Mouse (Mus musculus) hindbrain, embryonic 16.5 days (tissue): ENCODE results near the gene Supt4a. TPM values are rescaled to one million over a fixed set of nuclear protein-coding genes. Genes with fewer than 3 reads are reported as not detected.

Source experiments
- ATAC-seq: fragments of 200-750 bp; cut with Nextera tagmentation; 2 replicates; pipeline ENCODE4 v1.8.0; 2017; ENCODE audit warnings: moderate TSS enrichment, moderate library complexity
- H3K27ac ChIP-seq: fragments of 300-500 bp; sonication (generic); 2 replicates; pipeline ENCODE4 v1.5.1; 2014; ENCODE audit warnings: low read depth, mild to moderate bottlenecking, control low read depth, low read length, moderate library complexity
- H3K27me3 ChIP-seq: fragments of 300-500 bp; sonication (generic); replicated peaks from 2 replicates; pipeline ENCODE4 v1.6.1; 2014; ENCODE audit warnings: low read length; ENCODE audit not compliant: control insufficient read depth, insufficient read depth
- H3K36me3 ChIP-seq: fragments of 300-500 bp; sonication (generic); 2 replicates; pipeline ENCODE4 v1.6.1; 2014; ENCODE audit warnings: mild to moderate bottlenecking, low read length, moderate library complexity, mixed read lengths; ENCODE audit not compliant: control insufficient read depth, insufficient read depth
- H3K4me1 ChIP-seq: fragments of 300-500 bp; sonication (generic); 2 replicates; pipeline ENCODE4 v1.6.1; 2014; ENCODE audit warnings: low read depth, low read length; ENCODE audit not compliant: control insufficient read depth, insufficient read depth
- H3K4me2 ChIP-seq: fragments of 300-500 bp; sonication (generic); 2 replicates; pipeline ENCODE4 v1.6.1; 2014; ENCODE audit warnings: mild to moderate bottlenecking, low read length, control low read depth, moderate library complexity
- H3K4me3 ChIP-seq: fragments of 300-500 bp; sonication (generic); 2 replicates; pipeline ENCODE4 v1.5.1; 2014; ENCODE audit warnings: mild to moderate bottlenecking, low read length, control low read depth, moderate library complexity
- H3K9ac ChIP-seq: fragments of 300-500 bp; sonication (generic); 2 replicates; pipeline ENCODE4 v1.6.1; 2014; ENCODE audit warnings: low read depth, mild to moderate bottlenecking, control low read depth, low read length, moderate library complexity
- H3K9me3 ChIP-seq: fragments of 300-500 bp; sonication (generic); 2 replicates; pipeline ENCODE4 v1.6.1; 2014; ENCODE audit warnings: mild to moderate bottlenecking, low read length, moderate library complexity; ENCODE audit not compliant: control insufficient read depth
- WGBS: fragments of 180-500 bp; shearing (Covaris S2); extraction: QIAGEN DNeasy Blood & Tissue Kit; methylation state at CpG from one replicate; pipeline ENCODE4 v1.1.7; 2014; 5-methylcytosine and 5-hydroxymethylcytosine counted together
- polyA plus RNA-seq: library from polyadenylated mRNA; unstranded; fragments of >200 nt; fragmentation: Nextera tagmentation; extraction: Ambion mirVana; gene quantifications from 2 replicates; pipeline ENCODE4 v1.2.1, GENCODE M21; 2015

Gene Supt4a
- polyA plus RNA-seq: 121 and 130 TPM in 2 replicates

DNA sequence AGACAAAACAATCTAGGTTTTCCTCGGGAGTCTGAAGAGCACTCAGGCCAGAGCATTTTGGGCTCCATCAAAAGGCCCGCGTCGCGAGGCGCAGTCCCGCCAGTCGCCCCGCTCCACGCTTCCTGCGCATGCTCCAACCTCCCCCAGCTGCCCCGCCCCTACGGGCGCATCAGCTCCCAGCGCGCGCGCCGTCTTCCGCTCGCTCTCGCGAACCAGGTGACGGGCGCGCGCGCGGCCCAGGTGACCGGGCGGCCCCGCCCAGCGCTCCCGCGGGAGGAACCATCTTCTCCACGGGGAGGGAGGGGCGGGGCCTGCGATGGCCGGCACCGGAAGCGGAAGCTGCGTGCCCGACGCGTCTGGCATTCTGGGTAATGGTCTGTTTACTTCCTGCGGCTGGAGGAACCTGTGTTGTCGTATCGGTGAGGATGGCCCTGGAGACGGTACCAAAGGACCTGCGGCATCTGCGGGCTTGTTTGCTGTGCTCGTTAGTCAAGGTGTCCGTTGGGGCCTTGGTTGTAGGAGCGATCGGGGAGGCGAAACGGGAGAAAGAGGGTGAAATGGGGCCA lies at the start of gene Supt4a:
Gene Supt4a, plus strand, starts transcription at position 378 of the 566 bp plus-strand sequence.
- Histone ChIP-seq H3K4me1 (peaks cover 16% of the 10 kb centered on the region), H3K36me3 (peaks cover 6% of the 10 kb centered on the region; the same call in 1 of the 2 replicates), H3K9me3 (no peaks in the 10 kb centered on the region), H3K9ac (peak within 1 kb of the TSS; percentile 82), H3K27me3 (peaks cover 3% of the 10 kb centered on the region; the same call in 1 of the 2 replicates), H3K4me2 (peak within 1 kb of the TSS; percentile 99), H3K27ac (peak within 1 kb of the TSS; percentile 81), H3K4me3 (peak within 1 kb of the TSS; percentile 74)
- peak; percentile 96 for ATAC-seq
- WGBS: under 1% methylated on average over 56 of the region's 57 CpGs

DNA sequence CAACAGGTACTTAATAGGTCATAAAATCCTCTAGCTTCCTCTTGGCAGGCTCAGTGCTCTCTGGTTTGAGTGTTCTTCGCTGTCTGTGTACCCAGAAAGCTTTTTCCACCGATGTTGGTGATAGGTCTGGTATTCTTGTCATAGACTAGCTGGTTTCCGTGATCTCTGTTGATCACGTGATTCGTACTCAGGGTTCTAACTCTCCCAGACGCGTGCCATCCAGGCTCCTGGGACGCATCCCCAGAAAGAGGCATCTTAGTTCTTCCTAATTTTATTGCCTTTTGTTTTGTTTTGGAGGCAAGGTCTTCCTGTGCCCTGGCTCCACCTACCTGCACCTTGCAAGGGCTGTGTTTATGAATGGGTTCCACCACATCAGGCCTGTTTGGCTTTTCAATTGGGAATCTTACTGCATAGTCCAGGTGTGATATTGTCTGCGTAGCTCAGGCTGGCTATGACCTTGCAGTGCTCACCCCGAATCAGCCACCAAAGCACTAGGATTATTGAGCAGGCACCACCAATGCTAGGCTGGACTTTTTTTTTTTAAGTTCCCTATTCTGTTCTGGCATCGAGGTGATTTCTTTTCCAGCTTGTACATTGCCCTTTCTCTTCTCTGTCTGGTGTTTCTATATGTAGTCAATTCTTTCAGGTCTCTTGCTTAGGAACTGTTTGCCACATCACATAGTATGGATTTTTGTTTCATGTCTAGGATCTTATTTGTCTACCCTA lies 48.7 kb upstream of the Supt4a start:
- Histone ChIP-seq H3K9me3 (no peaks in the 10 kb centered on the region), H3K36me3 (no peaks in the 10 kb centered on the region), H3K9ac (no peak overlapping the region), H3K27ac (no peak overlapping the region), H3K4me2 (no peak overlapping the region), H3K4me3 (no peak overlapping the region), H3K4me1 (0 out of 2 replicates have a peak, but pooled peaks cover 2% of the 10 kb centered on the region), H3K27me3 (no peaks in the 10 kb centered on the region)
- 90% methylated on average over 11 of the region's 11 CpGs for WGBS
- ATAC-seq: no peak

GRCm38 (mm10) chr11:87689402-87689808 lies 47.9 kb upstream of the Supt4a start:
- WGBS: 17% methylated on average over 7 of the region's 7 CpGs
- Histone ChIP-seq H3K4me1 (0 out of 2 replicates have a peak, but pooled peaks cover 2% of the 10 kb centered on the region), H3K4me3 (no peak overlapping the region), H3K4me2 (peak overlapping the region; percentile 15; the same call in 1 of the 2 replicates), H3K9ac (no peak overlapping the region), H3K36me3 (no peaks in the 10 kb centered on the region), H3K27ac (peak overlapping the region; percentile 20; the same call in 1 of the 2 replicates), H3K9me3 (no peaks in the 10 kb centered on the region), H3K27me3 (no peaks in the 10 kb centered on the region)
- ATAC-seq: no peak; the same call in 1 of the 2 replicates

- 83% methylated on average over 16 of the region's 16 CpGs for WGBS
Measured at GRCm38 (mm10) chr11:87690054-87690740, 47.2 kb upstream of the Supt4a start.

DNA sequence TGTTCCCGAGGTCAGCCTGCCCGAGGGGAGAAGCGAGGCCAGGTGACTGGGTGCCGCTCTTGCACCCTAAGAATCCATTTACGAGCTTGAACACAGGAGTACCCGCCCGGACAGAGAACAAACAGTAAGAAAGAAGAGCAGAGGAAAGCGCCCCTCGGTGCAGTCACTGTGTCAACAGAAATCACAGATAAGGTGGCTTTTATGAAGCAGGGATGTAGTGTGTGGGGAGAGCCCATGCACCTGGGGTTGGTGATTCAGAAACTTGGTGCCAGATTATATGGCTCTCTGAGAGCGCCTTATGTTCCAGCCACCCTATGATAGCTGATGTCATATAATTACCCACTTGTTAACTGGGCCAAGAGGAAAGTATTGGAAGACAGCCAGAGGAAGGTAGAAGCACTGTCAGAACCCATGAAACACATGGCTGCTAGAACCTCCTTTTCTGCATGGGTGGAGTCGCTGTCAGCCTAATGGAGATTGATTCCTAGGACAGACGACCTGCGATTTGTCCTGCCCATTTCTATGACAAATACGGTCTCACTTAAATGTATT lies 40.1 kb upstream of the Supt4a start:
- no peak for ATAC-seq
- H3K9ac ChIP-seq: no peak overlapping the region
- no peak overlapping the region for H3K4me3 ChIP-seq
- H3K36me3 ChIP-seq: no peaks in the 10 kb centered on the region
- H3K27me3 ChIP-seq: no peaks in the 10 kb centered on the region
- 85% methylated on average over 14 of the region's 14 CpGs for WGBS
- no peak overlapping the region for H3K4me2 ChIP-seq
- H3K4me1 ChIP-seq: no peaks in the 10 kb centered on the region
- H3K27ac ChIP-seq: no peak overlapping the region
- no peaks in the 10 kb centered on the region for H3K9me3 ChIP-seq

More at GRCm38 (mm10) chr11:87690054-87690740, 47.2 kb upstream of the Supt4a start:
- Histone ChIP-seq H3K27ac (peak overlapping the region; percentile 20), H3K9ac (no peak overlapping the region), H3K27me3 (no peaks in the 10 kb centered on the region), H3K4me3 (no peak overlapping the region), H3K4me2 (no peak overlapping the region), H3K4me1 (0 out of 2 replicates have a peak, but pooled peaks cover 2% of the 10 kb centered on the region), H3K36me3 (no peaks in the 10 kb centered on the region), H3K9me3 (no peaks in the 10 kb centered on the region)
- no peak for ATAC-seq

DNA sequence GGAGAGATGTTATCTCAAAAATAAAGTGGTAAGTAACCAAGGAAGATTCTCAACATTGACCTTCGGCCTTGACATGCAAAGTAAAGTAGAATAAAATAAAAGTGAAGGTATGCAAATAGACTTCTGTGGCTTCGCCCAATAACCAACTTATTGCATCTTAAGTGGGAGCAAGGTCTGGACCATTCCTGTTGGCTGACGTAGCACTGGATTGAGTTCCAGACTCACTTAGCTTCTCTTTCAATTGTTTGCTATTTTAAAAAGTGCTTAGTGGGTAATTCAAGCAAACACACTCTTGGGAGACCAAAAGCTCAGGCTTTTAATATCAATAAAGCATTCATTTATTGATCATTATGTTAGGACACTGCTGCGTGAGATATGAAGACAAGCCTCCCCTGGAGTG lies 39.2 kb upstream of the Supt4a start:
- H3K36me3 ChIP-seq: no peaks in the 10 kb centered on the region
- no peak for ATAC-seq
- no peak overlapping the region for H3K27ac ChIP-seq
- no peaks in the 10 kb centered on the region for H3K9me3 ChIP-seq
- no peak overlapping the region for H3K9ac ChIP-seq
- H3K4me1 ChIP-seq: no peaks in the 10 kb centered on the region
- no peak overlapping the region for H3K4me2 ChIP-seq
- no peak overlapping the region for H3K4me3 ChIP-seq
- no peaks in the 10 kb centered on the region for H3K27me3 ChIP-seq
- WGBS: 91% methylated on average over 4 of the region's 4 CpGs

GRCm38 (mm10) chr11:87701108-87701507 lies 36.2 kb upstream of the Supt4a start:
- no peaks in the 10 kb centered on the region for H3K27me3 ChIP-seq
- no peak for ATAC-seq
- H3K4me3 ChIP-seq: no peak overlapping the region
- no peak overlapping the region for H3K9ac ChIP-seq
- H3K9me3 ChIP-seq: no peaks in the 10 kb centered on the region
- H3K27ac ChIP-seq: no peak overlapping the region
- no peak overlapping the region for H3K4me2 ChIP-seq
- no peaks in the 10 kb centered on the region for H3K36me3 ChIP-seq
- no peaks in the 10 kb centered on the region for H3K4me1 ChIP-seq
- WGBS: 87% methylated on average over 6 of the region's 6 CpGs

DNA sequence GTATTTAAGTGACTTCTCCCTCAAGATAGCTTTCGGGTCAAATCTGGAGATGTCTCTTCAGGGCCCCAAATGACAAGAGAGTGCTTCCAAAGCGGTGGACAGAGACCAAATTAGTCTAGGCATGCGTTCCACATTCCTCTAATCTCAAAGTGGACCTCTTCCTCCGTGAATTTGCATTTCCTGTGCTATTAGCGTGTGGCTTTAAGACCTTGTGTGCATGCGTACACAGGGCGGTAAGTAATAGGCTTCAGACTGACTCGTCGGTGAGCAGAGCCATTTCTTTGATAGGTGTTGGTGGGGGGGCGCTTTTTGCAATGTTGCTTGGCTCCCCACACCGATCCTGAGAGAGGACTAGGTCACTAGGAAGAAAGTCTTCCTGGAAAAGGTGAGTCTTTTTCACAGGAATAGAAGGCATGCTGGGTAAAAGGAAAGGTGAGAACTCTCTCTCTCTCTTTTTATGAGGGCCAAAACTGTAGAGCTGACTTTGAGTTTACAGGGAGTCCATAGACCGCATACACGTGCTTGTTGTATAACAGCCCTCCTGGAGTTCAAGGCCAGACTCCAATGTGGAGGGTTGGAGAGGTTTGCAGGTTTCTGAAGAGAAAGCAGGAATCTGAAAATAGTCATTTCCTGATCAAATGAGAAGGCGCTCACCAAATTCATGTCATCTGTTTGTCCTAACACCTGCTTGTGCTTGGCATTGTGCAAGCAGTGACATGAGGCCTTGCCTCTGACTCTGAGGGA lies 35.3 kb upstream of the Supt4a start:
- Histone ChIP-seq H3K4me1 (no peaks in the 10 kb centered on the region), H3K4me3 (no peak overlapping the region), H3K27ac (no peak overlapping the region), H3K4me2 (no peak overlapping the region), H3K9ac (no peak overlapping the region), H3K36me3 (no peaks in the 10 kb centered on the region), H3K9me3 (no peaks in the 10 kb centered on the region), H3K27me3 (no peaks in the 10 kb centered on the region)
- WGBS: 88% methylated on average over 14 of the region's 14 CpGs
- ATAC-seq: no peak
